Mouse (Mus musculus): ENCODE measurements around the gene Nanos3.

The Nanos3 gene

DNA sequence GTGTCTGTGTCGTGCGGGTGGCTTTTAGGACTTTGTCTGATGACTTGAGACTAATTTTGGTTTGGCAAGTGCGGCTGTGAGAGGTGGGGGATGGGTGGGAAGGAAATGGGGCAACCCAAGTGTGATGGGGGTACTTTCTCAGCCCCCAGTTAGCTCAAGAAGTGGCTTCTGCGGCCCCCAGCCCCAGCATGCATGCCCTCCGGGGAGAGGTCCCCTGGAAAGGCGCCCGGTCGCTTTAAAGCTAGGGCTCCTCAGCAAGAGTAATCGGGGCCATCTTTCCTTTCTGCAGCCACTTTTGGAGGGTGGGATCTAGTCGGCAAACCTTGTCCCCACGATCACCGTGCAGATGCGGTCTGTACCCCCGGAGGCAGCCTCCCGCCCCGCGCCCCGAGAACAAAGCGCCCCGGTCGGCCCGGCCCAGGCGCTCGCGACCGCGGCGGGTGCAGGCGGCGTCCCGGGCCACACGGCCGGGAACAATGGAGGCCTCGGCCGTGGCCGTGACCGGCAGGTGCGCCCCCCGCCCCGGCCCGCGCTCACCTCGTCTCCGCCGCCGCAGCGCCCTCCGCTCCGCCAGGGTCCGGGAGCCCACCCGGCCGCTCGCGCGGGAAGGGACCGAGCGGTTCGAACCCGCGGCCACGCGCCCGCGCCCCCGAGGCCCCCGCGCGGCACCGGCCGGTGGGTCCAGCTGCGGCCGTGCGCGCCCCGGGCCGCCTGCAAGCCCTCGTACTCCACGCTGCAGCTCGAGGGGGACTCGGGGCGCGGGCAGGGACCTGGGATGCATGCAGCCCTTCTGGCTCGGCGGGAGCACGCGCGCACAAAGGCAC lies 1.5 kb downstream of the Nanos3 start:
- no peak for DNase-seq (ENCODE audit: low read depth, low spot score)

DNA sequence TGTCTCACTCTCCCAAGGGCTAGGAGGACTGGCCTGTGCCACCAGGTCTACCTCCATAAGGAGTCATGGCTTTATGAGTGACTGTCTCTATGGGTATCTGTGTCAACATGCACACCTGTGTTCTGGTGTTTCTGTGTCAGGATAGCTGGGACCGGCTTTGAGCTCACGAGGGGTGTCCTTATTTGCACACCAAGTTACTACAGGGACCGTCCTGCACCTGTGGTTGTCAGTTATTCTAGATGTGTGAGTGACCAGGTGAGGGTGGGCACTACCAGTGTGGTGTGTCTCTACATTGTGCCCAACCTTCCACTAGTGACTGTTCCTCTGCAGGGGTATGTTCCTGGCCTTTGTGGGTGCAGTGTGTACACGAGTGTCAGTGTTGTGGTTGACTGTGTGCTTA lies 2.2 kb downstream of the Nanos3 start:
- DNase-seq (ENCODE audit: low read depth, low spot score): no peak

DNA sequence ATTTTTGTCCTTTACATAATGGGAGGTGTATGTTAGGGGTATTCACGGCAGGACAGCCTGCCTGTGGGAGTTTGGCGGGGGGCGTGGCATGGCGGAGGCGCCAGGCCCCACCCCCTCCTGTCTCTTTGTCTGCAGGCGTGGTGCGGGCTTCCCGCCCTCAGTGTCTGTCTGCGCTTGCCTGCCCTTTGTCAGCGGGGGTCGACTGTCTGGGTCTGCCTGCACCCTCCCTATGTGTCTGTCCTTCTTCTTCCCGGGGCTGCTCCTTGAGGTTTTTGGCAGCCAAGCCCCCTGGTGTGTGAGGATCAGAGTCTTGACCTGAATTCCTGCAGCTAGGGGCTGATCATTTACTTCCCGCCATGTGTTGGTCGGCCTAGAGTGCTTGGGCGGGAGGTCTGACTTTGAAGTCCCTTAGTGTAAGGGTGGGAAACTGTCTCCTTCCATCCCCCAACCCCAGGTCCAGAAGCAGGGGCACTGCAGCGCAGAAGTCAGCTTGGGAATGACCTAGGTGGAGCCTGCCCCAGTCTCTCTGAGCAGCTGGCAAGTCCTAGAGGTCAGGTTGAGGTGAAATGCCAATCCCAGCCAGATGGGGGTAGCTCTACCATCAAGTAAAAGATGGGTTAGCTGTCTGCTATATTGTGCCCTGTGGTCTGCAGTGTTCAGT lies 4.4 kb downstream of the Nanos3 start:
- DNase-seq (ENCODE audit: low read depth, low spot score): no peak

DNA sequence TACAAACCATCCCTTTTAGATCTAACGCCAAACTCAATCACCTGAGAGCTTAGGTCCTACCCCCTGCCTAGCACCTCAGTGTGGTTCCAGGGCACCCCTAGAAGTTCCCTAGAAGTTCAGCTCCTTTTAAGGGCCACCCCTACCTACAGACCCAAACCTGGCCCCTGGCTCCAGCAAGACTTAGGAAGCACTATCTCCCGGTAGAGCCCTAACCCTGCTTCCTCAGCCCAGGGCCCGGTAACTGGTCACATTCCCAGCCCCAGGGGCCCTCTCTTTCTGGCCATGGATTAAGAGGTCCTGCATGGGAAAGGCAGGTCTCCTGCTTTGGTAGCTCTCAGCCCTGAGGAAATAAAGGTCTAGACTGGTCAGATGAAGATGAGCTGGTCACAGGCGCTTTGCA lies 5.1 kb downstream of the Nanos3 start:
- DNase-seq (ENCODE audit: low read depth, low spot score): no peak

DNA sequence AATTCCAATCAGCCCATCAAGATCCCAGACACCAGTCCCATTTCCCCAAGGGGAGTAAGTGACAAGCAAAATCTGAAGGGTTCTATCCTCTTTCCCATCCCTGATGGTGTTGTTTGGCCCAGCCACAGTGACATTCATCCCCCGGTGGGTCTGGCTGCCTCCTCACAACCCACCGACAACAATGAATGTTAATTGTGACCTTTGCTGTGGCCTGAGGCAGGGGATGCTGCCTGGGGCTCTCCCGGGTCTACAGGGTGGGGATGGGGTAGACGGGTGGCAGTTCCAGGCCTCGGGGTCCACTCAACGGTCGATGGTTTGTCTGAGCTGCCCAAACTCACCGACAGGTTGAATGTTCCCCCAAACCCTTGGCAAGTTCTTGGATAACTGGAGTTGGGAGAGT lies 6.4 kb downstream of the Nanos3 start:
- DNase-seq (ENCODE audit: low read depth, low spot score): no peak

DNA sequence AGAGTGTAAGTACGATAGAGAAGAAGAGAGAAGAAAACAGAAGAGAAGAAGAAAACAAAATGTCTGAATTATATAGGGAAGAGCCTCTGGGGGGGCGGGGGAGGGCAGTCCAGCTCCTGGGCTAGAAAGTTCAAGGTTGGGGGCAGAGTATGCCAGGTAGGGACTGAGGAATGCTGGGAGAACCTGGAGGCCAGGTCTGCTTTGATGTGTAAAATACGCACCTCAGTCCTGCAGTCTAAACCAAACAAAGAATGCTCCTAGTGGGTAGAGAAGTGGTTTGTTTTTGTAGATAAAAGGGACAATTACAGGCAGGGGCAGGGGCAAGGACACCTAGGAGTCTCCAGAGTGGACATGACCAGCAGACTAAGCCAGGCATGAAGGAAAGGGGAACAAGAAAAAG lies 7.6 kb downstream of the Nanos3 start:
- DNase-seq (ENCODE audit: low read depth, low spot score): no peak

DNA sequence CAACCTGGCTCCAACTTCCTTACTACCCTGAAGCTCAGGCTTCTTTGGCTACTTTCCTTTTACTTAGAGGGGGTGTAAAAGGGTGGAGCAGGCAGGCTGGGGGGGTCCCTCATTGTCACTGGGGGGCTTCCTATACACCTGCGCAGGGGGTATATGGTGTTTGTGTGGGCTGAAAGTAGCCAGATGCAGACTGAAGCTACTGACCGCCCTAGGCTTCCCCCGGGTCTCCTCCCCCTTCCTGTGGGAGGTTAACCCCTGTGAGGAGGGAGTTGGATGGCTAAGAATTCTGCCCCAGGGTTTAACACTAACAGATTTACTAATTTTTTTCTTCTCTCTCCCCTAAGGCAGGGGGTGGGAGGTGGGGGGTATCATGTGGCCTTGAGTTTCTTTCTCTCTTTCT lies 8.5 kb downstream of the Nanos3 start:
- no peak for DNase-seq (ENCODE audit: low read depth, low spot score)

DNA sequence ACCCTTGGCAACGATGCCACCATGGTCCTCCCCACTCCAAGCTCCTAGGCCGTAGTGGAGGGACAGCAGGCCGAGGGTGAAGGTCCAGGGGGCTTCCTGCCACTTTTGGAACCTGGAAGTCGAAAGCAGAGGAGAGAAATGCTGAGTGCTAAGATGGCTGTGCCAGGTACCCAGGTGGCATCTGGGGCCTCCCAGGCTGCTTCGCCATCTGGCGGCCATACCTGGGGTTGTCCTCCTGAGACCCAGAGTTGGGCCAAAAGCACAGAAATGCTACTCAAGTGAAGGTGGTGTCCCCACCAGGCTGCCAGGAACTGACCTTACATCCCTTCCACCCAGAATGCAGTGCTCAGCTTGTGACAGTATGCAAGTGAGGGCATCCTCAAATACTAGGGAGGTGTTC lies 11.2 kb downstream of the Nanos3 start:
- DNase-seq (ENCODE audit: low read depth, low spot score): no peak

DNA sequence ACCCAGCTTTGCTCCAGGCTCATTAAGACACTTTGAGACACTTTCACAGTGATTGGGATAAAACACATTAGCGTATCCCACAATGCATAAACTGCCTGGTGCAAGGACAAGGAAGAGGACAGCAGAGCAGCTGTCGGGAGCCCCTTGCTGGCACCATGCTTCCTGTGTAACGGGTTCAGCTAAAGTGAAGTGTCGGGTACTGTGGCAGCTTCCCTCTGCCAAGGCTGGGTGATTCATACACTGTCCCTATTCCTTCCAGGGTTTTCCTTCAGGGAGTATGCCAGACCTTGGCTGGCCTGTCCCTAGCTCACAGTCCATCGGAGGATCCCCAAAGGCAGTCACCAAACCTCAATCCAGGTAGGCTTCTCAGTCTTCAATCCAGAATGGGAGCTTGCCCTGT lies 14.9 kb downstream of the Nanos3 start:
- DNase-seq (ENCODE audit: low read depth, low spot score): no peak

DNA sequence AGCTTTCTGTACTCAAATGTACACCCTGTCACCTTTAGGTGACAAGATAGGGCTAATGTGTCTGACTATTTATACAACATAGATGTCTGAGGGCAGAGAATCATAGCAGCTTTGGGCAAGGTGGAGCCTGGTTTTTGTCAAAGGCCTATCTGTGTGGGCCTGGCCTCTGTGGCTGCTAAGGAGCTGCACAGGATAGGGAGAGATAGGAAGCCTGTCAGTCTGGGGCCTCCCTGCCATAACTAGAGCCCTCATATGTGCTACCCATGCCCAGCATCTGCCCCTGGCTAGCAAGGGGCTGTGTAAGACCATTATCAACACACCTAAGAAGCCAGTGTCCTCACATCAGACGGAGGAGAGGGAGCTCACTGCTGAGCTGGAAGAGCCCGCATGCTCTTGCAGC lies 17.3 kb downstream of the Nanos3 start:
- DNase-seq (ENCODE audit: low read depth, low spot score): no peak

DNA sequence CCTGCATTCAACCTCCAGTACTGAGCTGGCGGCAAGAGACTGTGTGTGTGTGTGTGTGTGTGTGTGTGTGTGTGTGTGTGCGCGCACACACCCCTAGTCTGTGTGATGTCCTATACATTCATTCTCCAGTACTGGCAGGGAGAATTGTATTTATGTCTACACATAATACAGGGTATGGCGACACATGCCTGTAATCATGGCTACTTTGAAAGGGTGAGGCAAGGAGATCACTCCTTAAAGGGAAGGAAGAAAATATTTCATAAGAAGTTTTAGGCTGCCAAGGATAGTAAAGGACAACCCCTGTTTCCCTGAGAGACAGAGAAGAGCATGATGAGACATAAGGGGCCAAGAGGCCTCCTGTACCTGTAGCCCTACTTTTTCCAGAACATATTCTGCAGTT lies 27.4 kb downstream of the Nanos3 start:
- no peak for DNase-seq (ENCODE audit: low read depth, low spot score)

DNA sequence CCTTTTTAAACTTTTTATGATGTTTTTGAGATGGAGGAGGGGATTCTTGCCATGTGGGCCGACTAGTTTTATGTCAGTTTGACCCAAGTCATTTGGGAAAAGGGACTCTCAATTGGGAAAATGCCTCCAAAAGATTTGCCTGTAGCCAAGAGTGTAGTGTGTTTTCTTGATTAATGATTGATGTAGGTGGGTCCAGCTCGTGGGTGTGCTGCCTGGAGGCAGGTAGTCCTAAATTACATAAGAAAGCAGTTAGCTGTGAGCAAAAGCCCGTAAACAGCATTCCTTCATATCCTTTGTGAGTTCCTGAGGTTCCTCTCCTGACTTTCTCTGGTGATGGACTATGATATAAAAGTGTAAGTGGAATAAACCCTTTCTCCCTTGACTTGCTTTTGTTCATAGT lies 35.8 kb downstream of the Nanos3 start:
- no peak for DNase-seq (ENCODE audit: low read depth, low spot score)

DNA sequence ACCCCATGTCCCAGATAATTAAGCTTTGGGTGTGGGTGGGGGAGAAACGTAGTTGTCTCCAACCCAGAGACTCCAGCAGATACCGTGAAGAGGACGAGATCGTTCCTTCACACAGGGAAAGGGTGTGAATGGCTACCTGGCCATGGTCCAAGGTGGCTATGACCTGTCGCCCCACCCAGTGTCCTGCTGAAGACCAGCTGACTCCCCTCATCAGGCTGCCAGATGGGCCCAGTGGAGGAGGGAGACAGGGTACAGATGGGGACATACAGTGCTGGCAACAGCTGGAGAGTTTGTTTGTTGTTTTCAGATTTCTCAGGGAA lies 36.5 kb downstream of the Nanos3 start:
- no peak for DNase-seq (ENCODE audit: low read depth, low spot score)

DNA sequence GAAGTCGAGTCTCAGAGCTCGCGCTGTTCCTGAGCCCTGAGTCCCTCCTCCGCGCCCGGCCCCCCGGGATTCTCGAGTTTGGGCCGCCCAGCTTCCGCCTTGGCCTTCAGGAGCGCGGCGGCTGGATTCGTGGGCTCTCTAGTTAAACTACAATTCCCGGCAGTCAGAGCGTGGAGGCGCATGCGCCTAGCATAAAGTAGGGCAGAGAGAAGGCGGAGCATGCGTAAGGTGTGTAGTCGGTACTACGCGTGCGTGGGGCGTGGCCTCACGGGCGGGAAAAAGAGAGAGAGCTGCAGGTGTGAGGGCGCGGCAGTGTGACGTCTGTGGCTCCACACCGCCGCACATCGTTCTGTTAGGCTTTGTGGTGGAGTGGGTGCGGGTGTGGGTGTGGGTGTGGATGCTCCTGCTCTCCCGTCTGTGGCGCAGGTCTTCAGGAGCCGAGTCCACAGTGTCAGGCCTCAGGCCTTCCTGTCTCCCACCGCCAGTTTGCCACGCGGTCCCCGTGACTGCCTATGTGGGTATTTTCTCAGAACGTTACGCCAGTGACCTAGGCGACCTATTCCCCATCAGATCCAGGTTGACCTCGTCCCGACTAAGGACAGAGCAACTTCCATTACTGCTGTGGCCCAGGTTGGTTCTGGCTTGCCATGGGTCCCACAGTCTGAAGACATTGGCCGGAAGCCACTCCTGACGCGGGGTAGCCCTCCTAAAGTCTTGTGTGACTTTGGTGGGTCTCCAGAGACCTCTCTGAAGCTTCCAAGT lies 37.1 kb downstream of the Nanos3 start, which contains the start of the genes Cc2d1a and 4930432K21Rik:
Gene Cc2d1a (minus strand): TSS at position 168 of the 762 bp plus-strand sequence.
Gene 4930432K21Rik (plus strand): TSS at position 257 of the 762 bp plus-strand sequence.
- peak; percentile 98 for DNase-seq (ENCODE audit: low read depth, low spot score)

DNA sequence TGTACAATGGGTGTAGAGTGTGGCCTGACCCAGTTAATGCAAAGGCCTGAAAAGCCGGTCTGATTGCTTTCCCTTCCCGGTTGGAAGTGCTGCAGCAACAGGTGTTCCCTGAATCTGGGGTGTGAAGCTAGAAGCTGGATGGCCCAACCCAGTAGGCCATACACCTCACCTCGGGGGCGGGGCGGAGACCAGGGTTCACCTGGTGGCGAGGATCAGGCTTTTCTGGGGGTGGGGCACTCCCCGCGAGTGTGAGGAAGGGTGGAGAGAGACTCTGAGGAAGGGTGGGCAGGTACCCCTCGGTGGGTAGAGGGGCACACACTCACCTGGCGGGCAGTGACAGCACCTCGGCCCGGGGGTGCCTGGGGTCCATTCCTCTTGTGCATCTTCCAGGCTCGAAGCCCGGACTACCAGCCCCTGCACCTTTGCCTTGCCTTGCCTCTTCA lies 37.7 kb downstream of the Nanos3 start:
- DNase-seq (ENCODE audit: low read depth, low spot score): peak; percentile 39

DNA sequence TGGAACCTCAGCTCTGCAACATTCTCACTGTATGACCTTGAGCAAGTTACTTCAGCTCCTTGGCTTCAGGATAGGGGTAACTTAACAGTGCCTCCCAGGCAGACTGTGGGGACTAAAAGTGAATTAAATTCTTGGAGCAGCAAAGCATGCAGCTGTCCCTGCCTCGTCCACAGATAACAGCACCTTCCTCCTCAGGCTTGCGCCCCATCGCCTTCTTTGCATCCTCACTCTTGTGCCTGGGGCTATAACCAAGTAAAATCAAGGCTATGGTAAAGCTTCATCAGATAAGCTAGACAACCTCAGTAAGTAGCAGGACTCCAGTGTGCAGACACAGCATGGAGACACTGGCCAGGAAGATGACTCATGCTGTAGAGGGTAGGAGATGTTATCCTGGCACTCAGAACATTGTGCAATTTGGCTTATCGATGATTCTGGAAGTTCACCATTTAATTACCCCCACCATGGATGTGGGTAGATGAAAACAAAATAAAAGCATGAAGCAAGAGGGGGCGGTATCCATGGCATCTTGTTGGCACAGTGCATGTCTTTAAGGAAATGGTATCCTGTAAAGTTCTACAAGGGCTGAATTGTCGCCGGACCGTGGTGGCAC lies 40.3 kb downstream of the Nanos3 start:
- DNase-seq (ENCODE audit: low read depth, low spot score): no peak

DNA sequence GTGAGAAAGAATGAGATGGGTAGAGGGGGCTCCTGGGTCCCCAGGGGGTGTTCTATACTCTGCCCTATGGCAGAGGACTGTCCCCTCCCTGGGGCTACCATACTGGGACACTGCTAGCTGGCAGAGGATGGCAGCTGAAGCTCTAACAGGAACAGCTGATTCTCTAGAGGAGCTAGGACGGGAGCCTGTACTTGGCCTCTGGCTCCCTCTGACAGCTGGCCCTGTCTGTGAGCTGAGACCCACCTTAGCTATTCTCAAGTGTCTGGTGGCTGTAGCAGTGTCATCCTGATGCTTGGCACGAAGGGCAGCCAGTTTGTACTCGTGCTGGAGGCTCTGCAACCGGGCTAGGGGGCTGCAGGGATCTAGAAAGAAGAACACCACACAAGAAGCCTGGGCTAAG lies 44.2 kb downstream of the Nanos3 start:
- no peak for DNase-seq (ENCODE audit: low read depth, low spot score)

DNA sequence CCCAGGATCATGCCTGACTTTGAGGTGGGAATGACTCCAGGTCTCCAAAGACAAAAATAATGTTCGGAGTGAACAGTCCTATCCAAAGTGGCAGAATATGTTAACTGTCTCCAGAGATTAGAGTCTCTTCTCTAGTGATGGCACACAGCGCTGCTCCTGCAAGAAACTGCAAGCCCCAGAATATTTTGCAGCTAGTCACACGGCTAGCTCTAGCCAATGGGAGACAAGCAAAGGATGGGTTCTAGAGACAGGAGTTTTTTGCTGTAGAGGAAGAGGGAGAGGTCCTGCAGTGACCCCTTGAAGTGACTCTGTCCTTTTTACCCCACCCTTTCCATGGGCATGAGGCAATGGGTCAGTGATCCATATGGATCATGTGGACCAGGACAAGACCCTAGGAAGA lies 47.2 kb downstream of the Nanos3 start:
- DNase-seq (ENCODE audit: low read depth, low spot score): no peak

DNA sequence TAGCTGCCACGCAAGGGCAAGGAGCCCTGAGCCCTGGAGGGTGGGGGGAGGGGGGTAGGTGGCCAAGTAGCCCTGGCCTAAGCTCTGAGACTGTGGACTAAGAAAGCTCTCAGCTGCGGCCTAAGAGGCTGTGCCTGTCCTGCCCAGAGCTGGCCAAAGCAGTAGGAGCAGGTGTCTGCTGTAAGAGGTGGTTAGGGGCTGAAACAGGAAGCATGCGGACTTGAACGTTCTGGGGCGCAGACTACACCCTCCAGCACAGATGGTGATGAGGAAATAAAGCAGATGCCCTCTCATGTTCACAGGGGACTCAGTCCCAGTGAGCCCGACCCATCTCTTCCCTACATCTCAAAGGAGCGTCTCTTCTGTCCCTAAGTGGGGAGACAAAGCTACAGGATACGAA lies 52.8 kb downstream of the Nanos3 start:
- DNase-seq (ENCODE audit: low read depth, low spot score): no peak

DNA sequence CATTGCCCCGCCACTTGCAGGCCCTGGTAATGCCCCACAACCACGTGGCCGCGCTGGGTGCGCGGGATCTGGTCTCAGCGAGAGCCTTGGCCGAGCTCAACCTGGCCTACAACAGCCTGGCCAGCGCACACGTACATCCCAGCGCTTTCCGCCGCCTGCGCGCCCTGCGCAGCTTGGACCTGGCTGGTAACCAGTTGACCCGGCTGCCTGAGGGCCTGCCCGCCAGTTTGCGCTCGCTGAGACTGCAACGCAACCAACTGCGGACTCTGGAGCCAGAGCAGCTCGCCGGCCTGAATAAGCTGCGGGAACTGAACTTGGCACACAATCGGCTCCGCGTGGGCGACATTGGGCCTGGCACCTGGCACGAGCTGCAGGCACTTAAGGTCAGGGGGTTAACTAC lies 54.2 kb downstream of the Nanos3 start:
- DNase-seq (ENCODE audit: low read depth, low spot score): peak; percentile 39

DNA sequence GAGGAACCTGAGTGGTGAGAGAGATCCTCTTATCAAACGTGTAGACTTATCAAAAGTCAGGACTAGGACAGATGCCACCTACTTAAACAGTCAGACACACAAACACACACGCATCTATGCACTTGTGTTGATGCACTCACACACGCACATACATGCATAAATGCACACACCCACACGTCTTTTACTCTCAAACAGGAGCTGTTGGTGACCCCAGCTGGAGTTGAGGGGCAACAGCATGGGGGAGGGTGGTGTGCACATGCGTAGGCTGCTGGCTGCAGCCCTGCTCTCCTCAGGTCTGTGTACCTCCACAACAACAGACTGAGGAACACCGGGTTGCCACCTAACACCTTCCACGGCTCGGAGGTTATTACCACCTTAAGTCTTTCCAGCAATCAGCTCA lies 56.7 kb downstream of the Nanos3 start:
- DNase-seq (ENCODE audit: low read depth, low spot score): no peak

All from WW6 (cell line).